Mouse (Mus musculus) liver, postnatal 0 days (tissue): Measurements from ENCODE around the gene Il11.

Experiments used
- CTCF ChIP-seq: sonication (generic); IDR thresholded peaks from 2 replicates; pipeline ENCODE4 v1.5.1; 2016; ENCODE audit warnings: antibody characterized with exemption, low read depth
- EP300 ChIP-seq: IDR thresholded peaks from 2 replicates; pipeline ENCODE4 v1.6.1; 2016; ENCODE audit warnings: antibody characterized with exemption, low read depth, mild to moderate bottlenecking

DNA sequence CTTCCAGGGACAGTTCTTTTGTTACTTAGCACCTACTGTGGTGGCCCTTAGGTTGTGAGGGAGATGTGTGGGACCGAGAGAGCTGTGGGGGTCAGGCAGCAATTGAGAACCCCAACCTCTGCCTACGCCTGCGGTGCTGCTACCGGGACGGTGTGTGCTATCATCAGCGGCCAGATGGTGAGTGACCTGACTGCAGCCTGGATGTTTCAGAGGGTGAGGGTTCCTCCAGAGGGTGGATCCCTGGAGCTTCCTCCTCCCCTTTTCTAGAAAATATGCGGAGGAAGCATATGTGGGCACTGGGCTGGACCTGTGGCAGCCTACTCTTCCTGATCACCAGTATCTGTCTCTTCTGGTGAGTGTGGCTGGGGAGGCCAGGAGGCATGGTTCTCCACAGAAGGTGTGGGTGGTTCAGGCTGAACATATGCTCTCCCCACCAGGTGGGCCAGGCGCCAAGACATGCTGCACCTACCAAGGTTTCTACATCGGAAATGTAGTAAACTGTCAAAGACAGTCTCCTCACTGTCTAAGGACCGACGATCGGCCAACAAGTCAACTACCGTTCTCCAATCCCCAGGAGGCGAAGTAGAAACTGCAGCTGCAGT, 1.1 kb upstream of the Il11 start:
- TF ChIP-seq CTCF (no peak), EP300 (no peak)
